Mouse (Mus musculus): ENCODE measurements around the gene Kndc1.

The Kndc1 gene

GRCm38 (mm10) chr7:139894655-139895557 lies at the start of gene Kndc1:
Gene Kndc1 (plus strand): TSS chr7:139894696.
- no peak for DNase-seq (ENCODE audit: low read depth, low spot score)

GRCm38 (mm10) chr7:139845101-139845500 lies 49.4 kb upstream of the Kndc1 start:
- DNase-seq (ENCODE audit: low read depth, low spot score), result no peak

DNA sequence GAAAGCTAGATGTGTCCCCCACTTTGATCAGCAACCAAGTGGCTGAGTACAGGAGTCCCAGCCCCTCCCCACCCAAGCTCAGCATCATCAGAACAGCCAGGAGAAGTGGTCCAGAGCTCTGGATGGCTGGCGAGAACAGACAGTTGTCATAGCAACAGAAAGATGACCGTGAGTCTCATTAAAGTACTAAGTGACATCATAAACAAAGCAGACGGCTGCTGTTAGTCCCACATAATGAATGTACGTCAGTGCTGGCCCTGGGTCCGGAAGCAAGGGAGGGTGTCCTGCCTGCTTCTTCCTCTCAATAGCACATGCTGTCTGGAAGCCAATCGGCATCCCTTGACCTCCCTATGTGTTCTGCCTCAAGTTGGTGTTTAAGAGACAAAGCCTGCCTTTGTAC lies 44.3 kb upstream of the Kndc1 start:
- DNase-seq (ENCODE audit: low read depth, low spot score), result no peak

DNA sequence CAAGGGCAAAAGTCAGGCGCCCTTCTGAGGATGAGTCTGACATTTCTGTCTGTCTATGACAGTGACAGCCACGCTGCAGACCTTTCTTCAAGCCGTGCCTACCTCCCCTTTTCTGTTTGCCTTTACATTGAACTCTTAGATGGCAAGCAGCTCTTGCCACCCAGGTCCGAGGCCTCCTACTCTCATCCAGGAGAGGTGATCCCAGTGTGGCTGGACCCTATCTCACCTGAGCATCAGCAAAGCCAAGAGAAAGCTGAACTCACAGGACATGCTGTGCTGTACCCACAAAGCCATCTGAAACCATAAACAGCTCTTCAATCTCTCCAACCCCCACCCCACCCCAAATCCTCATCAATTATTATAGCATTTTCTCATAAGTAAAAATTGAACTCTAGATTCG lies 43.8 kb upstream of the Kndc1 start:
- DNase-seq (ENCODE audit: low read depth, low spot score), result no peak

DNA sequence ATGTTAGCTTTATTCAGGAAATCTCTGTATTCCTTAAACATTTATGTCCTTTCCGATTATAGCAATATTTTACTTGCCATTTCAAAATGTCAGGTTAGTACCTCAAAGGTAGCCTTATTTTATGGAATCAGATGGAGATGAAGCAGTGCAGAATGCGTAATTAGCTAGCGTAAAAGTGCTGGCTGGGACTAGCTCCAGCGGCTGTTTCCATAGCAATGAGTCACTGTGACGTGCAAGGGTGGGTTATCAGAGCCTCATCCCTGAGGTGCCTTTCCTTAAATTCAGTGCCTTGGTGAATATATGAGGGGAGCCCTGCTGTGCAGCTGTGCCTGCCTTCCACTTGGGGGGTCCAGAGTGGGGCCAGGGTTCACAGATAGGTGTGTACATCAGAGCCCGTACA lies 43.4 kb upstream of the Kndc1 start:
- no peak for DNase-seq (ENCODE audit: low read depth, low spot score)

- no peak for DNase-seq (ENCODE audit: low read depth, low spot score)
Measured at GRCm38 (mm10) chr7:139855261-139855660, 39.2 kb upstream of the Kndc1 start.

- DNase-seq (ENCODE audit: low read depth, low spot score), result peak; percentile 45
Measured at GRCm38 (mm10) chr7:139861411-139861810, 33.1 kb upstream of the Kndc1 start.

GRCm38 (mm10) chr7:139863076-139863475 lies 31.4 kb upstream of the Kndc1 start:
- DNase-seq (ENCODE audit: low read depth, low spot score), result no peak

- DNase-seq (ENCODE audit: low read depth, low spot score), result no peak
Measured at GRCm38 (mm10) chr7:139864253-139864652, 30.2 kb upstream of the Kndc1 start.

DNA sequence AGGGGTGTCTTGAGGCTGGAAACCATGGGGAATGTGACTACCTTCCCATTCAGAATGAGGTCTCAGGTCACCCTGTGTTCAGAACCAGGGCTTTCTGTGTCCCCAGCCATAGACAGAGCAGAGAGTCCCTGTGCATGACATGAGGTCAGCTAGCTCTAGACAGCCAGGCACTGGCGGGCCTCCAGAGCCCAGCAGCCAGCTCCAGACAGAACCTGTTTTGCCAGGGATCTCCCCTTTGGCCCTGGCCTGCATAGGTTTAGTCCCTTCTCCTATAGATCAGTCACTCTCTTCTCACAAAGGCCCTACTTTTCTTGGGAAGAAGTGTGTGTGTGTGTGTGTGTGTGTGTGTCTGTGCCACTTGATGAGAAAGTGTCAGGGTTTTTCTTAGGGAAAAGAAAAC lies 29.6 kb upstream of the Kndc1 start:
- no peak for DNase-seq (ENCODE audit: low read depth, low spot score)

GRCm38 (mm10) chr7:139871014-139871413 lies 23.5 kb upstream of the Kndc1 start:
- DNase-seq (ENCODE audit: low read depth, low spot score), result no peak

DNA sequence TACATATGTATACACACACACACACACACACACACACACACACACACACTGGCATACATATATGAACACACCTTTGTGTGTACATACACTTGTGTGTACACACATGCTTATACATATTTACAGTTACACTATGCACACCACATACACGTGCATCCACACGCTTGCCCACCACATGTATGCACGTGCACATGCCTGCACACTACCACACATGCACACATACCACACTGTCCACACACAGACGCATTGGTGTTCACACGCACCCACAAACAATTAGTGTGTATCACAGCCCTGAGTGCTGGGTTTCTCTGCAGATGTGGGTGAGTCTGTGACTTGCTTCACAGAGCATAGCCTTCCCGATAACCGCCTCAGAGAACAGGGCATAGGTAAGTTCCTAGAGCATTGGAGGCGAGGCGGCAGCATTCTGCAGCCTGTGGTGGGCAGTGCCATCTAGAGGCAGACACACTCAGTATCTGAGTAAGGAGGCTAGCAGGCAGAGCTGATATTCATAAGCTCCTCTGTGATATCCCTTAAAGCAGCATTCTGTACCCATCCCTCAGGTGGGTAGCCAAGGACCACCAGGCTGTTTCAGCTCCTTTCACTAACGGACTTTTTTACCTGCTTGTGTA lies 17.2 kb upstream of the Kndc1 start:
- DNase-seq (ENCODE audit: low read depth, low spot score), result no peak

DNA sequence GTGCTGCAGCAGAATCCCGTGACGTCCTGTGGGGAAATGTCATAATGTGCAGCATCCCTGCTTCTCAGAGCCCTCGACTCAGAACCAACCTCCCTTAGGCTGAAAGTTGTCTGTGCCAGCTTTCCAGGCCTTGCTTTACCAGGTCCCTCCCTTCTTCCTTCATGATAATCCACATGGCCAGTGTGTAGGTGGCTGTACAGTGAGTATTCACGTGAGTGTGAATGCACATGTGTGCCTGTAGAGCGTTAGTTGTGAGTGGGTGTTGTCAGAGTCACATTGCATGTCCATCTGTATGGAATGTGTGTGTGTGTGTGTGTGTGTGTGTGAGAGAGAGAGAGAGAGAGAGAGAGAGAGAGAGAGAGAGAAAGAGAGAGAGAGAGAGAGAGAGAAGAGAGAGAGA lies 16.4 kb upstream of the Kndc1 start:
- DNase-seq (ENCODE audit: low read depth, low spot score), result no peak

DNA sequence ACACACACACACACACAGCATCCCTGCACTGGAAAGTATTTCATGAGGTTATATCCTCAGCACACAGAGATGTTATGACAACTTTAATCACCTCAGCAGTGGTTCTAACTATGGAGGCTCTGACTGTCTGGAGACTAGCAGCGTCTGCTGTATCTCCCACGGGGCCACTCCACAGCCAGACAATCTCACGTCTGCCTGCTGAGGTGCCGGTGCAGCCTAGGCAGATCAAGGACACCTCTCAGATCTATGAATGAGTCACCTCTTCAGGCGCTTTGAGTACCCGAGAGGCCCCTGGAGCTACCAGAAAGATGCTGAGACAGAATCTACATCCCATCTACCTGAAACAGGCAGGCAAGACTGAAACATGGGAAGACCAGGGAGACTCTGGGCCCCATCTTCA lies 15.9 kb upstream of the Kndc1 start:
- no peak for DNase-seq (ENCODE audit: low read depth, low spot score)

DNA sequence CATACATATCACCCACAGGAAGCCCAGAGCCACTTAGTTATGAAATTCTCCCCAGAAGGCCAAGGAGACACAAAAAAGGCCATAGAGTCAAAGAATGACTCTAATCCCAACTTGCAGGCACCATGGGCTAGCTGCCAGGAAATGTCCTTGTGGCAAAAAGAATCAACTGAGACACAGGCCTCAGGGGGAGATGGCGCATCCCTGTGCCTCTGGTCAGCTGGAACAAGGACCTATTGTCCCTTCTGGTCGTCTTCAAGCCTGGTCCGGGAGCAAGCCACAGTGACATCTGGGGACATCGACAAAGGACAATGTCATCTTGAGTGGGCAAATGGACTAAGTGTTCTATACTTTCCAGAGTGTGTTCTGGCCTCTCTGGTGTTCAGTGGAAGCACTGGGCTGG lies 11.0 kb upstream of the Kndc1 start:
- DNase-seq (ENCODE audit: low read depth, low spot score), result no peak

- DNase-seq (ENCODE audit: low read depth, low spot score), result no peak
Measured at GRCm38 (mm10) chr7:139891779-139892178, 2.7 kb upstream of the Kndc1 start.

DNA sequence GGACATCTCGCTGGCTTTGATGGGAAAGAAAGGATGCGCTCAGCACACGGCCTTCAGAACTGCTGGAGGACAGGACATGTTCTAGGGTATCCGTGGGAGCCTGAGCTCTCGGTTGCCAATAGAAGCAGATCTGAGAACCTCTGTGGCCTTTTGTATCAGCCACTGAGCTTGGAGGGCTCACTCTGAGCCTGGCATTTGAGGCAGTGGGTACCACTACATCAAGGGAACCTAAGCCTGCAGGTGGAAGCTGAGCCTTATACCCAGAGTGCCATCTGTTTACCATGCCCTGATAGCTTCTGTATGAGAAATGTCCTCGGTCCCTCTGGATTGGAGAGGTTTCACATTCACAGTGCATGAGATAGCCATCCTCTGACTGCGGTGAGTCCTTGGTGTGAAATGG lies 1.8 kb downstream of the Kndc1 start:
- no peak for DNase-seq (ENCODE audit: low read depth, low spot score)

- no peak for DNase-seq (ENCODE audit: low read depth, low spot score)
Measured at GRCm38 (mm10) chr7:139896796-139897195, 2.3 kb downstream of the Kndc1 start.

- DNase-seq (ENCODE audit: low read depth, low spot score), result no peak
Measured at GRCm38 (mm10) chr7:139898606-139899005, 4.1 kb downstream of the Kndc1 start.

GRCm38 (mm10) chr7:139899505-139899904 lies 5.0 kb downstream of the Kndc1 start:
- no peak for DNase-seq (ENCODE audit: low read depth, low spot score)

GRCm38 (mm10) chr7:139900456-139900855 lies 6.0 kb downstream of the Kndc1 start:
- no peak for DNase-seq (ENCODE audit: low read depth, low spot score)

- no peak for DNase-seq (ENCODE audit: low read depth, low spot score)
Measured at GRCm38 (mm10) chr7:139900896-139901295, 6.4 kb downstream of the Kndc1 start.

GRCm38 (mm10) chr7:139901981-139902380 lies 7.5 kb downstream of the Kndc1 start:
- DNase-seq (ENCODE audit: low read depth, low spot score), result no peak

Measured in embryo, embryonic 11.5 days (tissue).